Mouse (Mus musculus): ENCODE data around the gene Svep1. TPM values are rescaled to one million over a fixed set of nuclear protein-coding genes. Genes with fewer than 3 reads are reported as not detected.
A peak's percentile ranks its signal among the peaks of the same experiment; 100 is the strongest.

Gene Svep1
- total RNA-seq, 2 experiments from 2014 or later = 9.2 to 9.7 TPM

DNA sequence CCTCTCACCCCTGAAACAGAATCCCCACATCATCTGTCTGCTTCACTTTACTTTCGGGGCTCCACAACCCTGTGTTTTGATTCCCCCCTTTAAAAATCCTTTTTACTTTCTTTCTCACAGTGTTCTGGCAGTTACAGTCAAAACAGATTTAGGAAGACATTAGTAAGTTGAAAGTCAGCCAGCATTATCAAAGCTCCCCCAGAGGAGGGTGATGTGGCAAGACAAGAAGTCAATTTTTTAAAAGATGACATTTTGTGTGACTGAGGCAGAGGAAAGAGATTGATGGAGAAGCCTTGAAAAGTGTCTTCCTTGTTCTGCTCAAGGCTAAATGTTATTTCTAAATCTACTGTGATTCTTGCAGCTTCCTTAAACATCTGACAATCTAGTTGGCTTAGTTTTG lies 119.9 kb downstream of the Svep1 start:
- intact Hi-C loops (cut with DNase I) = loop anchor here (10.0 kb wide), 1 partner anchor 168 kb away; no protein-coding TSS in a partner anchor
- DNase-seq = no peak

GRCm38 (mm10) chr4:58086151-58086550 lies 120.5 kb downstream of the Svep1 start:
- no peak for DNase-seq
- intact Hi-C loops (cut with DNase I) = loop anchor here (10.0 kb wide), 1 partner anchor 169 kb away; no protein-coding TSS in a partner anchor

- no peak for DNase-seq
- intact Hi-C loops (cut with DNase I) = loop anchor here (10.0 kb wide), 1 partner anchor 169 kb away; no protein-coding TSS in a partner anchor
Measured at GRCm38 (mm10) chr4:58085340-58085739, 121.3 kb downstream of the Svep1 start.

DNA sequence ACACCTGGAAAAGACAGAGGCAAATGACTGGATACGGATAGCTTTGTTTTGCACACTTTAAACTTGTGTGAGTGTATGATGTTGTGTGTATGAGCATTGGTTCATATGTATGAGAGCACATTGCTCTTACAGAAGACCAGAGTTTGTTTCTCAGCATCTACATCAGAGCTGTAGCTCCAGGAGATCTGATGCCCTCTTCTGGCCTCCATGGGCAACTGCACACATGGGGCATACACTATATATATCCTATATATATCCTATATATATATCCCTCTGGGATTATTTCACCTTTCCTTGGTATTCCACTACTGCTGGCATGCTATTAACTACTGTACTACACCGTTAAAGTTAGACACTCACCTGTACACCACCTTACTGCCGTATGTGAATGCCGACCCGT lies 122.5 kb downstream of the Svep1 start:
- intact Hi-C loops (cut with DNase I) = loop anchor here (10.0 kb wide), 1 partner anchor 171 kb away; no protein-coding TSS in a partner anchor
- DNase-seq = no peak

GRCm38 (mm10) chr4:58082588-58082987 lies 124.1 kb downstream of the Svep1 start:
- intact Hi-C loops (cut with DNase I) = loop anchor here (10.0 kb wide), 1 partner anchor 172 kb away; no protein-coding TSS in a partner anchor
- peak; percentile 71 to 80 for DNase-seq

GRCm38 (mm10) chr4:58079631-58080030 lies 127.0 kb downstream of the Svep1 start:
- peak; percentile 45 to 64 for DNase-seq
- intact Hi-C loops (cut with DNase I) = loop anchor here (1.0 to 10.0 kb wide), 4 partner anchors 122 to 412 kb away; partner anchors contain the start of gene Txn1

DNA sequence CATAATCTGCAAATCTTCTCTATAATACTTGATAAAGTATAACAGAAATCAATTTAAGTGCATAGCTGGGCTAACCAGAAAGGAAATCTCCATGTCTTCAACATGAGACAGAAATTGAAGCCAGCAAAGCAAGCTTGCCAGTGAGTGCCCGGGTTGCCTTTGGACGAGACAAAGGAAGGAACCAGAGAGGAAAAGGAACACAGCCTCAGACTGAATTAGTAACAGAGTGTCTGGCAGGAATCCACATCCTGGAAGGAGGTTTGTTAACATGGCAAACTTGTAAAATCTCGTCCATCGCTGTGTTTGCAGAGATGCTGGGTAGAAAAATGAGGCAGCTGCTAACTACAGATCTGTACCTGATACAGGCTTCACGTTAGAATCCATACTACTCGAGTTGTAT lies 128.7 kb downstream of the Svep1 start:
- DNase-seq = no peak
- intact Hi-C loops (cut with DNase I) = loop anchor here (5.0 kb wide), 2 partner anchors 121 to 411 kb away; partner anchors contain the start of gene Txn1

GRCm38 (mm10) chr4:58077536-58077935 lies 129.1 kb downstream of the Svep1 start:
- intact Hi-C loops (cut with DNase I) = loop anchor here (5.0 kb wide), 2 partner anchors 120 to 410 kb away; partner anchors contain the start of gene Txn1
- DNase-seq = no peak

GRCm38 (mm10) chr4:58072888-58073287 lies 133.8 kb downstream of the Svep1 start:
- DNase-seq = no peak
- intact Hi-C loops (cut with DNase I) = no loop called here

GRCm38 (mm10) chr4:58068886-58069285 lies 137.8 kb downstream of the Svep1 start:
- DNase-seq = no peak
- intact Hi-C loops (cut with DNase I) = no loop called here

DNA sequence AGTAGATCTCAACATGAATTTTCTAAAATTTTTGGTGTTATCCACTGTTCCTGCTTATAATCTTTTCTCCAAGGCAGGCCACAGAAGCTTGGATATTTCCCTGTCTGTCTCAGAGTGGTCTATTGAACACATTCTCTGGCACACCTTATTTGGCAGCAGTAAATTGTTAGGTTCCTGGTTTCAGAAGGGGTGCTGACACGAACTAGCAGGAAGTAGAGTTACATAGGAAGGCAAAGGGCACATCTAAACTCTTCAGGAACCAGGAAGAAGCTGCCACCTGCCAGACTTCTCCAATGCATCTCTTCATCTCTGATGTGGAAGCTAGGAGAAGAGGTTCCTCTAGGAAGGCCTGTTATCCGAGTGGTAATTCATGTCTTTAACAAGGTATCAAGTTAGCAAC lies 141.9 kb downstream of the Svep1 start:
- DNase-seq = no peak
- intact Hi-C loops (cut with DNase I) = no loop called here

GRCm38 (mm10) chr4:58062933-58063332 lies 143.7 kb downstream of the Svep1 start:
- DNase-seq = no peak
- intact Hi-C loops (cut with DNase I) = no loop called here

DNA sequence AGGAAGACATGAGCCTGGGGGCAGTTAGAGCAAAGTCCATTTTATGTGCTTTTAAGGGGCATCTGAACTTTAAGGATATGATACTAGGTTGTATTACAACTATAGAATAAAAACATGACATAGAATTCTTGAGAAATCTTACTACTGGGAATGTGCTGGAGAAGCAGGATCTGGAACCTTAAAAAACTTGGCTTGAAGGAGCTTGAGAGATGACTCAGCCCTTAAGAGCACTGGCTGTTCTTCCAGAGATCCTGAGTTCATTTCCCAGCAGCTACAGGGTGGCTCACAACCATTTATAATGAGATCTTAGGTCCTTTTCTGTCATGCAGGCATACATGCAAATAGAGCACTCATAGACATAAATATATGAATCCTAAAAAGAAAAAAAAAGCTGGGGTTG lies 151.0 kb downstream of the Svep1 start:
- intact Hi-C loops (cut with DNase I) = no loop called here

DNA sequence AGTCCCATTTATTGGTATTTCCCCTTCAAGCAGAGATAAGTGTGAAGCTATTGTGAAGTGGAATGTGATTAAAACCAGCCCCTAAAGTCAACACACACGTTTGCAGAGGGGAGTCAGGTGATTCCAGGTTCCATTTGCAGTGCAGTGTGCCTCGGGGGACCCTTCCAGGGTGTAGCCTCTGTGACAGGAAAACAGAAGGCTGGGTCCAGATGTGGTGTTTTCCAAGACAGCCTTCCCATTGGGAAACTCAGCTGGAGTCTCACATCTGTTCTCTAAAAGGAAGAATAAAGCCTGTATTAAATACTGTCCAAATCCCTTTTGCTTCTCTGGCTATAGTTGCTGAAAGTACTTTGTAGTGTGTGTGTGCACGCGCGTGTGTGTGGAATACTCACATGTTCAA lies 152.2 kb downstream of the Svep1 start:
- DNase-seq = no peak
- intact Hi-C loops (cut with DNase I) = no loop called here

More for the DNA sequence above, 151.0 kb downstream of the Svep1 start:
- DNase-seq = no peak

DNA sequence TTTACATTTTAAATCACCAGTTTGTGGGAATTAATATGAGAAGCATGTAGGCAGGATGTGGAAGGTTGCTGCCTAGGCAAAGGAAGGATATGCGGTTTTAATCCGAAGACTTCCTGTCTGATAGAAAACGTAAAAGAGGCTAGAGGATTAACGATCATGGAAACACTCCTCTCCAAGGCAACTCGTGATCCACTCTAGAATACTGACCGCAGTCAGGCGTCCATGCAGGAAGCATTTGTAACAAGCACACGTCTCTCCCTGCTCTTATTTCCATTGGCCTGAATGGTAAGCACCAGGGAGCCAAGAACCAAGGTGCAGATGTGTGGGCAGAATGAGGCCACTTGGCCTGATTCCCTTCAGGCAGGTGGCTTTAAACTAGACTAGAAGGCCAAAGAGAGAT lies 155.9 kb downstream of the Svep1 start:
- DNase-seq = no peak
- intact Hi-C loops (cut with DNase I) = no loop called here

GRCm38 (mm10) chr4:58050276-58050675 lies 156.4 kb downstream of the Svep1 start:
- no peak for DNase-seq
- intact Hi-C loops (cut with DNase I) = no loop called here

- intact Hi-C loops (cut with DNase I) = no loop called here
- DNase-seq = no peak
Measured at GRCm38 (mm10) chr4:58044833-58045232, 161.8 kb downstream of the Svep1 start.

- intact Hi-C loops (cut with DNase I) = no loop called here
- DNase-seq = no peak
Measured at GRCm38 (mm10) chr4:58044356-58044755, 162.3 kb downstream of the Svep1 start.

DNA sequence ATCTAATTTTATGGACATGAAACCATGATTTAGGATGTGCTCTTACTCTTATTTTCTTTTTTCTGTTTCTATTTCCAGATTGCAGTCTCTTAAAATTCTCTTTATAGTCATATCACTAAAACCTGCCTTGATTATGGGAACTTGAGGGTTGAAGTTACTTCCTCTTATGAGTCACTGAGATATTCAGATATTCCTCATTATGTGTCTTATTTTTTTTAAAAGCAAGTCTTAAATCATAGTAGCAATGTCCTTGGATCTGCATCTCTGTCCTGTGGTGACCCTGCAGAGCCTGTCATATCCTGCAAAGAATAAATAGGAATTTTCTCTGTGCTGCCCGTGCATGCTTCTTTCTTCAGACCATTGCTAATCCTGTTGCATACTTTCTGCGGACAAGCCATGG lies 166.6 kb downstream of the Svep1 start:
- intact Hi-C loops (cut with DNase I) = no loop called here
- no peak for DNase-seq

DNA sequence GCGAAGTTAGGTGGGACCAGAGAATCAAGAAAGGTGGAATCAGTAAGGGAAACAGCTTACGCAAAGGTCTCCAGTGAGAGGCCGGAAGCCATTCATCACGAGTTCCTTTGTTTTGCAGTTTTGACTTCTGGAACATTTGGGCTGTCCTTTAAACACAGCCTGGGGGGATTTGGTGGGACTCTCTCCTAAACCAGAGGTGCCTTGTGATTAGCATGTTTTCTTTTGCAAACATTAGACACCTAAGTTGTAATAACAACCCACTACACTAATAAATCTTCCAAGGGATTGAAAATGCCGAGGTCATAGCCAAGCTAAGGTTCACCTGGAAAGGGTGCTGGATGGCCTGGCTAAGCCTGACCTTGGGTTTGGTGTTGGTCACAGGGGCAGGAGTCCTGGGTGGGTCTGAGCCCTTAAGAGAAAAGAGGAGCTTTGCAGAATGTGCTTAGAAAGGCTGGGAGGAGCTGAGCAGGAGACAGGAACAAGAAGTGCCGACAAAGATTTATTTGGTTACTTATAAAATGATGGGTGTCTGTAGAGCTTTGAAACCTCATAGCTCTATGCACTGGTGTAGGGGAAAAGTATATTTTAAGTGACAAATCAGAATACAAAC lies 169.5 kb downstream of the Svep1 start:
- intact Hi-C loops (cut with DNase I) = no loop called here
- no peak for DNase-seq

GRCm38 (mm10) chr4:58034663-58035062 lies 172.0 kb downstream of the Svep1 start:
- no peak for DNase-seq
- intact Hi-C loops (cut with DNase I) = no loop called here

DNA sequence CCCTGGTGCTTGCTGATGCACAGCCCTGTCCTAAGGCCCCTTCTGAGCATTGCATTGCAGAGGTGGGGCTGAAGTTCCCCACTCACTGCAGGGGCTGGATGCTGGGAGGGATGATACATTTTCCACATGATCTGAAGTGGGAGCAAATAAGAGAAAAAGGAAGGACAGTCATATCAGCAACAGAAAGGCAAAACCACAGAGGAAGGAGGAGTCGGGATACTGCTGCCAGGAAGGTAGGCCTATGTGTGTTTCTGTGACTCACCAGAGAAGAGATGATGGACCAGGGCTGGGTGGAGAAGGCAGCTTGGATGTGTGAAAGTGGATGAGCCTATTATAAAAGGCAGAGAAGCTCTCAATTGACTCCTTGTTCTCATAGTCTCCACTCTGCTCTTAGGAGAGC lies 173.9 kb downstream of the Svep1 start:
- intact Hi-C loops (cut with DNase I) = no loop called here
- DNase-seq = no peak

Measured in heart, postnatal 14 days (tissue).